Mouse (Mus musculus): Measurements from ENCODE around the gene Nfkbie.
A peak's percentile ranks its signal among the peaks of the same experiment; 100 is the strongest.

The Nfkbie gene

GRCm38 (mm10) chr17:45563655-45564530, 8.4 kb downstream of the Nfkbie start, which contains the start of gene Slc35b2:
TSS of gene Slc35b2 (plus strand) at chr17:45563874.
- DNase-seq, result peak; percentile 92

GRCm38 (mm10) chr17:45564531-45565084, 9.1 kb downstream of the Nfkbie start:
- DNase-seq, result no peak

GRCm38 (mm10) chr17:45565103-45565502, 9.6 kb downstream of the Nfkbie start:
- no peak for DNase-seq

GRCm38 (mm10) chr17:45566031-45566359, 10.5 kb downstream of the Nfkbie start:
- DNase-seq, result no peak

DNA sequence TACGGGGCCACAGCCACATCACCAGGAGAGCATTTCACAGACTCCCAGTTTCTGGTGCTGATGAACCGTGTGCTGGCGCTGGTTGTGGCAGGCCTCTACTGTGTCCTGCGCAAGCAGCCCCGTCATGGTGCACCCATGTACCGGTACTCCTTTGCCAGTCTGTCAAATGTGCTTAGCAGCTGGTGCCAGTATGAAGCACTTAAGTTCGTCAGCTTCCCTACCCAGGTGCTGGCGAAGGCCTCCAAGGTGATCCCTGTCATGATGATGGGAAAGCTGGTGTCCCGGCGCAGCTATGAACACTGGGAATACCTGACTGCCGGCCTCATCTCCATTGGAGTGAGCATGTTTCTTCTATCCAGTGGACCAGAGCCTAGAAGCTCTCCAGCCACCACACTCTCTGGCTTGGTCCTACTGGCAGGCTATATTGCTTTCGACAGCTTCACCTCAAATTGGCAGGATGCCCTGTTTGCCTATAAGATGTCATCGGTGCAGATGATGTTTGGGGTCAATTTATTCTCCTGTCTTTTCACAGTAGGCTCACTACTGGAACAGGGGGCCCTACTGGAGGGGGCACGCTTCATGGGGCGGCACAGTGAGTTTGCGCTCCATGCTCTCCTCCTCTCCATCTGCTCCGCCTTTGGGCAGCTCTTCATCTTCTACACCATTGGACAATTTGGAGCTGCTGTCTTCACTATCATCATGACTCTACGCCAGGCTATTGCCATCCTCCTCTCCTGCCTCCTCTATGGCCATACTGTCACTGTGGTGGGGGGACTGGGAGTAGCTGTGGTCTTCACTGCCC, 11.1 kb downstream of the Nfkbie start:
- DNase-seq, result no peak

GRCm38 (mm10) chr17:45567162-45567601, 11.7 kb downstream of the Nfkbie start:
- DNase-seq, result no peak

- no peak for DNase-seq
These were observed 13.5 kb downstream of the Nfkbie start for GRCm38 (mm10) chr17:45568990-45569389.

GRCm38 (mm10) chr17:45569999-45570398, 14.5 kb downstream of the Nfkbie start:
- DNase-seq, result no peak

DNA sequence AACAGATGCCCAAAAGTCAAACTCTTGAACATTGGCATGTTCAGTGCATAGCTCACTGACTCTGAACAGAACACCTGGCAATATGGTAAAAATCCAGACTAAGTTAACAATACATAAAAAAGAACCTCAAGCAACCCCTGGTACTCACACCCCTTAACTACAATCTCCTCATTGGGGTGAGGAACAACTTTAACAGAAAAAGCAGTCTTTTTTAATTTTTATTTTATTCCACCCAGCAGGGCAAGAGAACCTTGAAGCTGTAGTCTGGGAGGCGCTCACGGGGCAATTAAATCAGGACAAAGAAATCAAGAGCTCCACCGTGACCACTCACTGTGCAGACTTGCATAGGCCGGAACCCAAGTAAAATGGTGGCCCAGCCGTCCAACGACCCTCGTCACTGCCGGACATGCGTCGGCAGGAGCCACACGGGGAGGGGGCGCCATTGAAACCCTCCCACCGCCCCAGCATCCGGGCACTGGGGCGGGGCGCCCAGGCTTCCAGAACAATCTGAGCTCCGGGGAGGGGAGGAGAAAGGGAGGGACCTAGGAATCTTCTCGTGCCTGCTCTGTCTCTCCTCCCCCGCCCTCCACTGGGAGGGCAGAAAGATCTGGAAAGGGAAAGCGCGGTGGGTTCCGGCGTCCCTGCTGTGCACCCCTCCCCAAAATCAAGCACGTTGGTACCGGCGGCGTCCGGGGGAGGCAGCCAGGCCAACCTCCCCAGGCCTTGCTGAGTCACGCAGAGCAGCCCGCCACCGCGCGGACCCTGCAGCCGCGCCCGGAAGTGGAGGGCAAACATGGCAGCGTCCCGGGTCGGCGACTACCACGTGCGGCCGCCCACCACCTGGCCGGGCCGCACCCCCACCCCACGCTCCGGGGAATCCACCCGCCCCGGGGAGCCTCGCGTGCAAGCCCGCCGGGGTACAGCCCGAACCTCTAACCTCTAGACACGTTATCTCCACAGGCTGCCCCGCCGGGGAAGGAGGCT, 16.9 kb downstream of the Nfkbie start:
- DNase-seq, result peak; percentile 73

- DNase-seq, result peak; percentile 99
These were observed 17.7 kb downstream of the Nfkbie start, which contains the start of gene Hsp90ab1 for GRCm38 (mm10) chr17:45573087-45573779. TSS of gene Hsp90ab1 (minus strand) at chr17:45573271.

- peak; percentile 99 for DNase-seq
These were observed 18.2 kb downstream of the Nfkbie start for GRCm38 (mm10) chr17:45573780-45574123.

DNA sequence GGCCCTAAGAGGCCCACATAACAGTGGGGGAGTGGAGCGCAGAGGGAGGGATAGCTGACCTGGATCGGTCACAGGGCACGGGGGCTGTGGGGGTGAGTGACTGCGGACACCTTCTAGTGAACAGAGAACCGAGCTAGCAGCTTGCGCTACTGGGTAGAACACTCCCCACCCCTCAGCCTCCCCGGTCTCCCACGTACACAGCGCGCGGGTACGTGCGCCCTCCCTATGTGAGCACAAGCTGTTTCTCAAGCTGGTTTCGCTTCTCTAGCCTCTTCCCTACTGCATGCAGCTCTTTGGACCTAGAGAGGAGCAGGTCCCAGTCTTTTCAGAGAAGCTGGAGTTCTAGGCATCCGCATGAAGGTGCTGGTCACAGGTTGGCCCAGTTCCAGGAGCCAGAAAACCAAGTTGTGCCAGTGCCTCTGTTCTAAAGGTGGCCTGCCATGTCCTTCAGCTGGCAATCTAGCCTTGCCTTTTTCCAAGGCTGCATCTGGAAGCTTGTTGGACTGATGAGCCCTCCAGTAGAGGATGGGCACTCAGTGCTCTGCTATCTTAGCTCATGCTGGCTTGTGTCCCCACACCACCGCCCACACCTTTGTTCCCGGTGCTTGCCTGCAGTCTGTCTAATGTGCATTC, 18.7 kb downstream of the Nfkbie start:
- peak; percentile 73 for DNase-seq

DNA sequence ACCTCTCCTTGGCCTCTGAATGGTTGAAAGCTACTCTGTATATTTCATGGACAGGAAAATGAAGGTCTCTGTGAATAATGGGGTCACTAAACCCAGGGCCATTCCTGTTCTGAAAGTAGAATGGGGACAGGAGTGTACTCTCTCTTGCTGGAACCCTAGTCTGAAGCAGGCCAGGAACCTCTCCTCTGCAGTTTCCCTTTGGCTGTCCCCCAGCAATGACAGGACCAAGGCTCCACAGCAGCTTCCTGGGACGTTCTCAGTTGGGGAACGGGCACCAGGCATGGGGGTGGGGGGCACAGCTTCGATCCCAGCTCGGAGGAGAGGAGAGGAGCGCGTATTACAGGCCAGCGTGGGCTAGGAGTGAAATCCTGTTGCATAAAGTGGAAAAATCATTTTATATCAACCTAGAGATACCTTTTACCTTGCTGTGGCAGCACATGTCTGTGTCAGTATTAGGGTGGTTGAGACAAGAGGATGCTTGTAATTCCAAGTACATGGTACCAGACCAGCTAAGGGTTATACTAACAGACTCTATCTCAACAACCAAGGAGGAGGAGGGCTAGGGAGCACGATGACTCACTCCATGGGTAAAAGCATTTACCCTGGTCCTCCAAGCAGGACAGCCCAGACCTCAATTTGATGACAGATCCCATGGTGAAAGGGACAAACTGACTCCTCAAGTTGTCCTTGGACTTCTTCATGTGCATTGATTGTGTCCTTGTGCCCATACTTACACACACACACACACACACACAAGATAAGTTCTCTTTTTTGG, 19.8 kb downstream of the Nfkbie start:
- no peak for DNase-seq

- DNase-seq, result no peak
These were observed 22.7 kb downstream of the Nfkbie start for GRCm38 (mm10) chr17:45578242-45578641.

DNA sequence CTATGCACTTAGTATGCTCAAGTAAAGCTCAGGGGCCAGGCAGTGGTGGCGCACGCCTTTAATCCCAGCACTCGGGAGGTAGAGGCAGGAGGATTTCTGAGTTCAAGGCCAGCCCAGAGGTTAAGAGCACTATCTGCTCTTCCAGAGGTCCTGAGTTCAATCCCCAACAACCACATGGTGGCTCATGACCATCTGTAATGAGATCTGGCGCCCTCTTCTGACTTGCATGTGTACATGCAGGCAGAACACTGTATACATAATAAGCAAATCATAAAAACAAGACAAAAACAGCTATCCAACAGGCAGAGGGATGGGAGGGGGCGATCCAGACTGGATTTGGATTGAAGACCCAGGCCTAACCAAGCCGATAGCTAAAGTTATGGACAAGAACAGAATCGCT, 23.3 kb downstream of the Nfkbie start:
- DNase-seq, result no peak

DNA sequence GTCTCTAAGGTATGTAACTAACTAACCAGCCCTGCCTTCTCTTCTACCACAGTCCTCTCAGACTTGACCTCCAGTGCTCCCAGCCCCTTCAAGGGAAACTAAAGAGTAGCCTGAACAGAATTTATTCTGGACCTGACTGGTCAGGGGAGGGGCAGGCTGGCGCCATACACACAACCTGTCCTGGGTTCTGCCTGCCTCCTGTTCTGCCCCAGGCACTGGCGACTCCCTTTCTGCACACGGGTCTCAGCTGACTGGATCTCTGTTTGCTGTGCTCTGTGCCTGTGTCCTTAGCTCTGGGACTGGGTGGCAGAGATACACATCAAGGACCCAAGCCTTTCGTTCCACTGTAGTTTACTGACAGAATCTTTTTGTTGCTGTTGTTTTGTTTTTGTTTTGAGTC, 24.1 kb downstream of the Nfkbie start:
- DNase-seq, result no peak

DNA sequence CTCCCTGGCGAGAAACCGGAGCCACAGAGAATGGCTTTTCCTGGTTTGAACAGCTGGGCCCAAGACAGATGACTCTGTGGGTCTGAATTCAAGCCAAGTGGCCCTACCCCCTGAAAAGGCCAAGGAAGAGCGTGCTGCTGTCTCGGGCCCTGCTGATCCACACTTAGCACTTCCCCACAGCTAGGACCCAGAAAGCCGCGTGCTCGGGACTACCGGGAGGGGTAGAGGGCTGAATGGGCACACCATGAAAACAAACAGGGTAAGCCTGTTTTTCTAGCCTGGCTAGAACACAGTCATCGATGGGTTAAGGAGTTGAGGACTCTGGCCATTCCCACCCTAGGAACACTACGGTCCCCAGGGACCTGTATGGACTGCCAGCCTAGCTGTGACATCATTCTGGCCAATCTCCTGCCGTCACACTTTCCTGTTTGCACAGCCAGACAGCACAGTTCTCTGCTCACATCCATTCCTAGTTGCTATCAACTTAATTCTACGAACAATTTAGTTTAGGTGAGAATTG, 25.5 kb downstream of the Nfkbie start:
- no peak for DNase-seq

GRCm38 (mm10) chr17:45581567-45581983, 26.1 kb downstream of the Nfkbie start:
- DNase-seq, result no peak

DNA sequence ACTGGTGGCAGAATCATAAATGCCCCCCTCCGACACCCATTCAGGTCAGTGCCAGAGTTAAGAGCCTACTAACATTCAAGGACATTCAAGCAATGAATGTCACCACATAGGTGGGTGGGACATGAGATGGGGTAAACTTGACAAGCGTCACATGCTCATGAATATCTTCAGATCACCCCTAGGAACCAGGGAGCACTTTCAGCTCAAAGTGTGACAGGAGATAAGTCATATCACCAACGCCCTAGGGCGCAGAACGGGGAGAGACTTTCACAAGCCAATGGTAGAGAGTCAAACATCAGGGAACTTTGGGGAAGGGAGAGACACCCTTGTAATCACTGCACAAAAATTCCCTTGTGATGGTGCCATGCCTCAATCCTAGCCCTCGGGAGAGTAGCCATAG, 26.7 kb downstream of the Nfkbie start:
- no peak for DNase-seq

DNA sequence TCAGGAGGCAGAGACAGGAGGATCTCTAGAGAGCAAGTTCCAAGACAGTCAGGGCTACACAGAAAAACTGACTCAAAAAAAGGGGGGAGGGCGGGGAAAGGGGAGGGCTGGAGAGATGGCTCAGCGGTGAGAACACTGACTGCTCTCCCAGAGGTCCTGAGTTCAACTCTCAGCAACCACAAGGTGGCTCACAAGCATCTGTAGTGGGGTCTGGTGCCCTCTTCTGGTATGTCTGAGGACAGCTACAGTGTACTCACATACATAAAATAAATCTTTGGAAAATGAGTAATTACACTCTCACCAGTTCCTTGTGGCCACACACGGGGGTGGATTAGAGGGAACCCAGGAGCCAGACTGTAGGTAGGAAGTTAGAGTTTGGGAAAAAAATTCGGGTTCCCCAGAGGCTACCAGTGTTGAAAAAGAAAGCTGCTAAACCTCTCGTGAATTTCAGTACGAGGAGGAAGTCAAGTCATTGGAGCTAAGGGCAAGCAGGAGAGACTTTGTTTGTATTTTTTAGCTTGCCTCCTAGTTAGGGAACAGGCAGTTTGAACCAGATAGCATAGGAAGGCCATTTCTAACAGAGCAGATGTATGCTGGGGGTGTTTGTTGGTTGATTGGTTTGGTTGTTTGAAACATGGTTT, 27.3 kb downstream of the Nfkbie start:
- DNase-seq, result peak; percentile 9
